Mouse (Mus musculus): ENCODE measurements around the gene Pde9a.

GRCm38 (mm10) chr17:31379086-31379485 is 6.9 kb upstream of the Pde9a start:
- TF ChIP-seq CTCF (IDR thresholded peaks at IDR 0.05; ENCODE audit: insufficient read depth, low read depth, low read length) (no peak), POLR2A (IDR thresholded peaks at IDR 0.05; ENCODE audit: insufficient read depth, low read depth, low read length) (no peak)
